Comparison of ENCODE assay signal across 12 mouse cellular contexts in genomic region chr7:80575750-80576149, GRCm38 (mm10). TPM values are rescaled to one million over a fixed set of nuclear protein-coding genes. Genes with fewer than 3 reads are reported as not detected.
A peak's percentile ranks its signal among the peaks of the same experiment; 100 is the strongest.
DNase-seq lines count a peak whose midpoint lies in the region; ATAC-seq and TF ChIP-seq lines count a peak whose summit lies in the region.
"Had no signal": no experiment of that assay in that cellular context is flagged by ENCODE, and none has a peak within 500 bp of the region (broad histone marks: within the 10 kb centered on the region; RNA-seq: fewer than 3 reads in every experiment).

No protein-coding gene starts in this region.

- peaks cover 6% of the 10 kb centered on the region for H3K4me1 ChIP-seq in lung, adult 2 months (ENCODE audit: control insufficient read depth, insufficient read depth, low read length)
- peaks cover 71% of the 10 kb centered on the region for H3K4me1 ChIP-seq in megakaryocyte, embryonic 14.5 days

- intact Hi-C loops in gastrocnemius, postnatal 14 days (cut with DNase I; ENCODE audit: low total_unique reads), result no loop called here

- peak; percentile 40 for DNase-seq in lung, postnatal 36 days
- no peak for DNase-seq in lung, adult 2 months
- peak; percentile 40 to 42 for DNase-seq in B cell, adult 2 months
- no peak for DNase-seq in gastrocnemius, postnatal 14 days
- no peak for DNase-seq in gastrocnemius, postnatal 4 days (ENCODE audit: low spot score in 2 of 2)
- DNase-seq in left cerebral cortex, adult 18-20 months (ENCODE audit: low spot score in 2 of 2), result no peak
- DNase-seq: cerebellum, adult 18-20 months; kidney, adult 8-10 months; kidney, postnatal 36 days had no signal

- no peaks in the 10 kb centered on the region for H3K36me3 ChIP-seq in megakaryocyte, embryonic 14.5 days (replicated peaks; ENCODE audit: low read length)

- no peak for TF ChIP-seq POLR2A in lung, adult 2 months (IDR thresholded peaks at IDR 0.05; ENCODE audit: borderline replicate concordance, extremely low read depth, low read depth, low read length)

- H3K4me3 ChIP-seq in lung, adult 2 months (replicated peaks; ENCODE audit: extremely low read depth, low read depth, low read length), result no peak overlapping the region
- peak overlapping the region; percentile 59 for H3K4me3 ChIP-seq in megakaryocyte, embryonic 14.5 days (replicated peaks)

- peaks cover 2% of the 10 kb centered on the region for H3K27me3 ChIP-seq in megakaryocyte, embryonic 14.5 days (replicated peaks)

- no peak for TF ChIP-seq CTCF in lung, adult 2 months (IDR thresholded peaks at IDR 0.05; ENCODE audit: insufficient read depth, low read length)

- WGBS in lung, adult 2 months, result 35% methylated on average over 9 of the region's 9 CpGs

- H3K9me3 ChIP-seq in megakaryocyte, embryonic 14.5 days, result no peaks in the 10 kb centered on the region

- peak; percentile 92 for ATAC-seq in activated CD4-positive, CD25-positive, alpha-beta regulatory T cell, adult 4 months
- ATAC-seq: hindbrain, embryonic 16.5 days had no signal

RNA-seq across cellular contexts. Expression of gene Blm, which starts 40.8 kb away (rescaled TPM):
- polyA plus RNA-seq in lung, adult 2 months (2012; rRNA removed), result 0.42 and 0.75 TPM in 2 replicates
- polyA plus RNA-seq in activated CD4-positive, CD25-positive, alpha-beta regulatory T cell, adult 4 months (2017; shearing (Covaris generic)), result 1 to 10 TPM; 7.6 to 8.5 TPM
- polyA plus RNA-seq in megakaryocyte, embryonic 14.5 days (2012; ENCODE audit: insufficient read depth, low replicate concordance), result 2.4 and 150 TPM in 2 replicates
- total RNA-seq in gastrocnemius, postnatal 14 days (2021), result 1 to 10 TPM; 1.9 to 3.7 TPM
- 10 to 100 TPM in 1 of 2 experiments, 1 to 10 TPM in 1; 8.3 to 10.7 TPM for total RNA-seq in gastrocnemius, postnatal 4 days (2021)
- 1 to 10 TPM; 4.4 to 4.6 TPM for total RNA-seq in left cerebral cortex, adult 18-20 months (2021)

Comparison
In these comparisons a context has a peak if more than half of its experiments do, and no peak if none do; other contexts are left out.
1. DNase-seq: peak in lung, postnatal 36 days (single experiment) and B cell, adult 2 months (2 of 2); none in lung, adult 2 months (single experiment), gastrocnemius, postnatal 14 days (single experiment), gastrocnemius, postnatal 4 days (0 of 2) and left cerebral cortex, adult 18-20 months (0 of 2).